10 mouse cellular contexts compared by ENCODE assay signal in genomic region chr2:173027169-173027823, GRCm38 (mm10). TPM values are rescaled to one million over a fixed set of nuclear protein-coding genes. Genes with fewer than 3 reads are reported as not detected.
A peak's percentile ranks its signal among the peaks of the same experiment; 100 is the strongest.
DNase-seq lines count a peak whose midpoint lies in the region; ATAC-seq and TF ChIP-seq lines count a peak whose summit lies in the region.
"Had no signal": no experiment of that assay in that cellular context is flagged by ENCODE, and none has a peak within 500 bp of the region (broad histone marks: within the 10 kb centered on the region; RNA-seq: fewer than 3 reads in every experiment).

No protein-coding gene starts in this region.

- no peaks in the 10 kb centered on the region for H3K27me3 ChIP-seq in lung, embryonic 16.5 days (ENCODE audit: control insufficient read depth, insufficient read depth, low read depth, low read length)
- no peaks in the 10 kb centered on the region for H3K27me3 ChIP-seq in intestine, embryonic 16.5 days (replicated peaks; ENCODE audit: control insufficient read depth, insufficient read depth, low read length)
- no peaks in the 10 kb centered on the region for H3K27me3 ChIP-seq in stomach, embryonic 16.5 days (ENCODE audit: control insufficient read depth, insufficient read depth, low read length)

- no peak overlapping the region for H3K9ac ChIP-seq in lung, embryonic 16.5 days (ENCODE audit: low read length)
- peak overlapping the region; percentile 39; the same call in 1 of the 2 replicates for H3K9ac ChIP-seq in intestine, embryonic 16.5 days (ENCODE audit: low read depth, low read length)
- peak overlapping the region; percentile 34; the same call in 1 of the 2 replicates for H3K9ac ChIP-seq in stomach, embryonic 16.5 days (ENCODE audit: low read length)

- 68% methylated on average over 6 of the region's 6 CpGs for WGBS in lung, embryonic 16.5 days
- 84% methylated on average over 6 of the region's 6 CpGs for WGBS in intestine, embryonic 16.5 days
- 81% methylated on average over 6 of the region's 6 CpGs for WGBS in stomach, embryonic 16.5 days

- H3K9me3 ChIP-seq in lung, embryonic 16.5 days (ENCODE audit: control insufficient read depth, low read length), result no peaks in the 10 kb centered on the region
- H3K9me3 ChIP-seq in intestine, embryonic 16.5 days (ENCODE audit: control insufficient read depth, low read length), result no peaks in the 10 kb centered on the region
- no peaks in the 10 kb centered on the region for H3K9me3 ChIP-seq in stomach, embryonic 16.5 days (replicated peaks; ENCODE audit: control insufficient read depth, low read length)

- no peak overlapping the region for H3K4me2 ChIP-seq in lung, embryonic 16.5 days (ENCODE audit: low read depth, low read length)
- H3K4me2 ChIP-seq in intestine, embryonic 16.5 days (ENCODE audit: low read depth, low read length), result peak overlapping the region; percentile 15; the same call in 1 of the 2 replicates
- H3K4me2 ChIP-seq in stomach, embryonic 16.5 days (ENCODE audit: low read depth, low read length), result peak overlapping the region; percentile 30

- peak overlapping the region; percentile 95 for H3K27ac ChIP-seq in gastrocnemius, adult 2 months
- peak overlapping the region; percentile 75 for H3K27ac ChIP-seq in lung, embryonic 16.5 days (ENCODE audit: low read length)
- peak overlapping the region; percentile 63 for H3K27ac ChIP-seq in intestine, embryonic 16.5 days (ENCODE audit: low read length)
- peak overlapping the region; percentile 89 for H3K27ac ChIP-seq in stomach, embryonic 16.5 days (ENCODE audit: low read length)
- H3K27ac ChIP-seq in left cerebral cortex, adult 2 months, result no peak overlapping the region

- peak; percentile 32 for ATAC-seq in lung, embryonic 16.5 days (ENCODE audit: low read depth)
- ATAC-seq in intestine, embryonic 16.5 days, result no peak
- ATAC-seq in stomach, embryonic 16.5 days (ENCODE audit: insufficient read depth, low FRiP score), result no peak

- peak overlapping the region; percentile 85 for H3K4me3 ChIP-seq in gastrocnemius, adult 2 months
- no peak overlapping the region for H3K4me3 ChIP-seq in lung, embryonic 16.5 days (ENCODE audit: low read length)
- no peak overlapping the region for H3K4me3 ChIP-seq in intestine, embryonic 16.5 days (ENCODE audit: low read length)
- no peak overlapping the region for H3K4me3 ChIP-seq in stomach, embryonic 16.5 days (replicated peaks; ENCODE audit: low read length)
- no peak overlapping the region for H3K4me3 ChIP-seq in left cerebral cortex, adult 2 months

- H3K36me3 ChIP-seq in lung, embryonic 16.5 days (ENCODE audit: control insufficient read depth, insufficient read depth, low read length), result 0 out of 2 replicates have a peak, but pooled peaks cover under 1% of the 10 kb centered on the region
- 0 out of 2 replicates have a peak, but pooled peaks cover 3% of the 10 kb centered on the region for H3K36me3 ChIP-seq in intestine, embryonic 16.5 days (ENCODE audit: control insufficient read depth, insufficient read depth, low read length)
- no peaks in the 10 kb centered on the region for H3K36me3 ChIP-seq in stomach, embryonic 16.5 days (ENCODE audit: control insufficient read depth, insufficient read depth, low read length)

- intact Hi-C loops in gastrocnemius, adult 2 months (cut with DNase I), result no loop called here
- intact Hi-C loops in left cerebral cortex, adult 2 months (cut with DNase I), result no loop called here

- peaks cover 56% of the 10 kb centered on the region for H3K4me1 ChIP-seq in lung, embryonic 16.5 days (replicated peaks; ENCODE audit: control insufficient read depth, insufficient read depth, low read length)
- H3K4me1 ChIP-seq in intestine, embryonic 16.5 days (ENCODE audit: control insufficient read depth, insufficient read depth, low read length), result peaks cover 67% of the 10 kb centered on the region
- peaks cover 83% of the 10 kb centered on the region for H3K4me1 ChIP-seq in stomach, embryonic 16.5 days (ENCODE audit: control insufficient read depth, insufficient read depth, low read length)

- TF ChIP-seq CTCF in gastrocnemius, adult 2 months (IDR thresholded peaks at IDR 0.05), result no peak
- TF ChIP-seq CTCF in left cerebral cortex, adult 2 months (IDR thresholded peaks at IDR 0.05), result no peak

- DNase-seq in gastrocnemius, adult 2 months, result peak; percentile 51
- no peak for DNase-seq in gastrocnemius, adult 18-20 months (ENCODE audit: low spot score)
- no peak for DNase-seq in lung, postnatal 25 days (ENCODE audit: low spot score)
- DNase-seq in layer of hippocampus, postnatal 14 days (ENCODE audit: low spot score in 2 of 2), result no peak
- DNase-seq in left cerebral cortex, adult 2 months (ENCODE audit: extremely low spot score in 1 of 2, low spot score in 2 of 2), result no peak
- DNase-seq: cerebellum, postnatal 36 days had no signal

RNA-seq across cellular contexts. Expression of gene Rbm38, which starts 7.0 kb away (rescaled TPM):
- 100 to 1,000 TPM; 181 to 246 TPM for total RNA-seq in gastrocnemius, adult 2 months (2021)
- 100 to 1,000 TPM; 225 to 230 TPM for total RNA-seq in gastrocnemius, adult 18-20 months (2021)
- polyA plus RNA-seq in lung, embryonic 16.5 days (2015; fragmentation: Nextera tagmentation; extraction: Ambion mirVana), result 30.8 and 34.3 TPM in 2 replicates
- polyA plus RNA-seq in intestine, embryonic 16.5 days (2015; fragmentation: Nextera tagmentation; extraction: Ambion mirVana), result 62.6 and 64.6 TPM in 2 replicates
- 43.9 and 49.5 TPM in 2 replicates for polyA plus RNA-seq in stomach, embryonic 16.5 days (2015; fragmentation: Nextera tagmentation; extraction: Ambion mirVana)
- 1 to 10 TPM; 4.1 to 6.6 TPM for total RNA-seq in layer of hippocampus, postnatal 14 days (2021)
- total RNA-seq in left cerebral cortex, adult 2 months (2021), result 1 to 10 TPM; 3.5 to 4.7 TPM

RNA-seq across cellular contexts. Expression of gene Rae1, which starts 27.4 kb away (rescaled TPM):
- total RNA-seq in gastrocnemius, adult 2 months (2021), result 10 to 100 TPM; 12.4 to 14.4 TPM
- total RNA-seq in gastrocnemius, adult 18-20 months (2021), result 10 to 100 TPM; 11.0 to 11.2 TPM
- 104 and 109 TPM in 2 replicates for polyA plus RNA-seq in lung, embryonic 16.5 days (2015; fragmentation: Nextera tagmentation; extraction: Ambion mirVana)
- polyA plus RNA-seq in intestine, embryonic 16.5 days (2015; fragmentation: Nextera tagmentation; extraction: Ambion mirVana), result 110 and 117 TPM in 2 replicates
- polyA plus RNA-seq in stomach, embryonic 16.5 days (2015; fragmentation: Nextera tagmentation; extraction: Ambion mirVana), result 102 TPM in 2 replicates
- 10 to 100 TPM; 71.8 to 75.5 TPM for total RNA-seq in layer of hippocampus, postnatal 14 days (2021)
- 10 to 100 TPM; 55.8 to 61.1 TPM for total RNA-seq in left cerebral cortex, adult 2 months (2021)

RNA-seq across cellular contexts. Expression of gene Spo11, which starts 49.8 kb away (rescaled TPM):
- not detected for total RNA-seq in gastrocnemius, adult 2 months (2021)
- not detected for total RNA-seq in gastrocnemius, adult 18-20 months (2021)
- 0.21 and 0.30 TPM in 2 replicates for polyA plus RNA-seq in lung, embryonic 16.5 days (2015; fragmentation: Nextera tagmentation; extraction: Ambion mirVana)
- 0.04 and 0.11 TPM in 2 replicates for polyA plus RNA-seq in intestine, embryonic 16.5 days (2015; fragmentation: Nextera tagmentation; extraction: Ambion mirVana)
- polyA plus RNA-seq in stomach, embryonic 16.5 days (2015; fragmentation: Nextera tagmentation; extraction: Ambion mirVana), result 0.44 and 0.86 TPM in 2 replicates
- total RNA-seq in layer of hippocampus, postnatal 14 days (2021), result under 1 TPM in 1 of 2 experiments, not detected in 1; 0.24 TPM
- under 1 TPM; 0.30 to 0.86 TPM for total RNA-seq in left cerebral cortex, adult 2 months (2021)
- total RNA-seq: adrenal gland, postnatal 36 days had no signal

Comparison
In these comparisons a context has a peak if more than half of its experiments do, and no peak if none do; other contexts are left out.
1. RNA of gene Rbm38, which starts 7.0 kb away (total RNA-seq): 181 to 246 TPM in gastrocnemius, adult 2 months and 225 to 230 TPM in gastrocnemius, adult 18-20 months; 4.1 to 6.6 TPM in layer of hippocampus, postnatal 14 days and 3.5 to 4.7 TPM in left cerebral cortex, adult 2 months; every median in the first group is over 10 times any median in the second.